Mouse (Mus musculus) kidney, adult 2 months (tissue): Measurements from ENCODE around the gene Myh7b.

ENCODE experiments used
- CTCF ChIP-seq: fragments of 200-500 bp; conservative IDR thresholded peaks from 2 replicates; pipeline ENCODE4 v1.5.1; 2011; ENCODE audit warnings: low read depth, mild to moderate bottlenecking, control low read depth, low read length, moderate library complexity, mixed read lengths; ENCODE audit not compliant: insufficient read depth, insufficient read length
- POLR2A ChIP-seq: fragments of 200-500 bp; IDR thresholded peaks from one replicate; pipeline ENCODE4 v1.6.1; 2011; ENCODE audit warnings: low read depth, low read length, control low read depth

DNA sequence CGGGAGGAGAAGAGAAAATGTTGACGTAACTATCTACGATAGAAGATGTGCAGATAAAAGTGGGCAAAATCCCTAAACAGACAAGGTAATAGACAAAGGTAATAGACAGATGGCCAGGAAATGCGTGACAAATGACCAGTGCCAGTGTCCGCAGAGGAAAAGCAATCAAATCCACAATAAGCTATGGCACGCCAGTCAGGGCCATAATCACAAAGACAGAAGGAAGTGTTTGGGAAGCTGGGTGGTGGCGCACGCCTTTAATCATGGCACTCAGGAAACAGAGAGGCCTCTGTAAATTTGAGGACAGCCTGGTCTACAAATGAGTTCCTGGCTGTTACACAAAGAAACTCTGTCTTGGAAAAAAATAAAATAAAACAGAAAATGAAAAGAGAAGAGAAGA, 70.2 kb downstream of the Myh7b start:
- no peak for TF ChIP-seq CTCF
- no peak for TF ChIP-seq POLR2A
